ENCODE assay signal across 10 mouse cellular contexts in genomic region chr10:34128391-34128790, GRCm38 (mm10). TPM values are rescaled to one million over a fixed set of nuclear protein-coding genes. Genes with fewer than 3 reads are reported as not detected.
DNase-seq lines count a peak whose midpoint lies in the region; ATAC-seq and TF ChIP-seq lines count a peak whose summit lies in the region.
"Had no signal": no experiment of that assay in that cellular context is flagged by ENCODE, and none has a peak within 500 bp of the region (broad histone marks: within the 10 kb centered on the region; RNA-seq: fewer than 3 reads in every experiment).

No protein-coding gene starts in this region.

- 62% methylated on average over 6 of the region's 6 CpGs for WGBS in stomach, postnatal 0 days

- no peak overlapping the region for H3K4me3 ChIP-seq in stomach, postnatal 0 days (ENCODE audit: low read depth, low read length)

- no peaks in the 10 kb centered on the region for H3K4me1 ChIP-seq in stomach, postnatal 0 days (replicated peaks; ENCODE audit: control insufficient read depth, insufficient read depth)

- no peaks in the 10 kb centered on the region for H3K36me3 ChIP-seq in stomach, postnatal 0 days (ENCODE audit: control insufficient read depth, insufficient read depth, low read length)
- H3K36me3 ChIP-seq: embryonic facial prominence, embryonic 13.5 days; neural tube, embryonic 13.5 days had no signal

- H3K27me3 ChIP-seq in stomach, postnatal 0 days (ENCODE audit: control insufficient read depth, insufficient read depth, low read length) = no peaks in the 10 kb centered on the region
- H3K27me3 ChIP-seq: embryonic facial prominence, embryonic 13.5 days; neural tube, embryonic 13.5 days had no signal

- ATAC-seq in stomach, postnatal 0 days (ENCODE audit: low FRiP score, low TSS enrichment) = no peak

- no peak for TF ChIP-seq CTCF in stomach, postnatal 0 days (IDR thresholded peaks at IDR 0.05; ENCODE audit: low read depth)

- DNase-seq in urinary bladder, postnatal 14 days (ENCODE audit: low spot score) = peak; percentile 8
- no peak for DNase-seq in urinary bladder, adult 2 months (ENCODE audit: low spot score)
- DNase-seq in gastrocnemius, postnatal 25 days = peak; percentile 36
- peak; percentile 36 to 47 for DNase-seq in kidney, postnatal 25 days
- no peak for DNase-seq in stomach, postnatal 0 days (ENCODE audit: low spot score)
- DNase-seq in MN1 (ENCODE audit: low spot score) = no peak
- DNase-seq in thymus, postnatal 10 days (ENCODE audit: low spot score in 2 of 2) = no peak
- DNase-seq in left cerebral cortex, adult 9 months (ENCODE audit: low spot score in 2 of 2) = no peak

- H3K9me3 ChIP-seq in stomach, postnatal 0 days (ENCODE audit: control insufficient read depth, low read length) = no peaks in the 10 kb centered on the region
- H3K9me3 ChIP-seq: embryonic facial prominence, embryonic 13.5 days had no signal

- no peak overlapping the region for H3K9ac ChIP-seq in stomach, postnatal 0 days (ENCODE audit: low read length)

- no peak overlapping the region for H3K27ac ChIP-seq in stomach, postnatal 0 days (replicated peaks)
- H3K27ac ChIP-seq: embryonic facial prominence, embryonic 13.5 days; neural tube, embryonic 13.5 days had no signal

- peak overlapping the region; percentile 8; the same call in 1 of the 2 replicates for H3K4me2 ChIP-seq in stomach, postnatal 0 days (replicated peaks; ENCODE audit: low read depth)

- no peak for TF ChIP-seq EP300 in stomach, postnatal 0 days (optimal IDR thresholded peaks at IDR 0.05)

RNA-seq across cellular contexts. Expression of gene Calhm6, which starts 0.6 kb away (rescaled TPM):
- 1.8 and 2.4 TPM in 2 replicates for polyA plus RNA-seq in urinary bladder, adult 2 months (2012; rRNA removed)
- under 1 TPM in 1 of 2 experiments, not detected in 1; 0.24 TPM for total RNA-seq in gastrocnemius, postnatal 25 days (2021)
- 0.74 and 1.1 TPM in 2 replicates for polyA plus RNA-seq in stomach, postnatal 0 days (2015; fragmentation: Nextera tagmentation; extraction: Ambion mirVana)

RNA-seq across cellular contexts. Expression of gene Calhm5, which starts 32.1 kb away (rescaled TPM):
- 7.3 and 7.7 TPM in 2 replicates for polyA plus RNA-seq in urinary bladder, adult 2 months (2012; rRNA removed)
- under 1 TPM; 0.40 to 0.41 TPM for total RNA-seq in gastrocnemius, postnatal 25 days (2021)
- polyA plus RNA-seq in stomach, postnatal 0 days (2015; fragmentation: Nextera tagmentation; extraction: Ambion mirVana) = 2.4 and 2.5 TPM in 2 replicates

Comparison
In these comparisons a context has a peak if more than half of its experiments do, and no peak if none do; other contexts are left out.
1. DNase-seq: peak in urinary bladder, postnatal 14 days (single experiment), gastrocnemius, postnatal 25 days (single experiment) and kidney, postnatal 25 days (2 of 2); none in urinary bladder, adult 2 months (single experiment), stomach, postnatal 0 days (single experiment), MN1 (single experiment), thymus, postnatal 10 days (0 of 2) and left cerebral cortex, adult 9 months (0 of 2).